In genomic region chr12:79924921-79925703, GRCm38 (mm10) we compare ENCODE assay signal across 8 mouse cellular contexts.
DNase-seq lines count a peak whose midpoint lies in the region; ATAC-seq and TF ChIP-seq lines count a peak whose summit lies in the region.
"Had no signal": no experiment of that assay in that cellular context is flagged by ENCODE, and none has a peak within 500 bp of the region (broad histone marks: within the 10 kb centered on the region; RNA-seq: fewer than 3 reads in every experiment).

No protein-coding gene starts in this region.

- no peaks in the 10 kb centered on the region for H3K27me3 ChIP-seq in forebrain, embryonic 13.5 days
- H3K27me3 ChIP-seq in limb, embryonic 15.5 days: no peaks in the 10 kb centered on the region
- no peaks in the 10 kb centered on the region for H3K27me3 ChIP-seq in splenic B cell, adult 2 months (ENCODE audit: control insufficient read depth, insufficient read depth, low read length, poor library complexity, severe bottlenecking)
- H3K27me3 ChIP-seq in thymus, adult 2 months (ENCODE audit: control insufficient read depth, insufficient read depth, low read length): no peaks in the 10 kb centered on the region

- peak overlapping the region; percentile 46 for H3K4me2 ChIP-seq in forebrain, embryonic 13.5 days
- peak overlapping the region; percentile 7; the same call in 1 of the 2 replicates for H3K4me2 ChIP-seq in limb, embryonic 15.5 days

- no peak for TF ChIP-seq CTCF in thymus, adult 2 months (IDR thresholded peaks at IDR 0.05; ENCODE audit: borderline replicate concordance, control insufficient read depth, extremely low read depth, insufficient read depth, low read length, poor library complexity)

- no peak overlapping the region for H3K4me3 ChIP-seq in forebrain, embryonic 13.5 days
- H3K4me3 ChIP-seq in limb, embryonic 15.5 days: no peak overlapping the region
- H3K4me3 ChIP-seq in thymus, adult 2 months (ENCODE audit: control insufficient read depth, insufficient read depth, low read length): no peak overlapping the region
- H3K4me3 ChIP-seq: myocyte had no signal

- ATAC-seq in forebrain, embryonic 13.5 days: peak; percentile 87
- ATAC-seq in limb, embryonic 15.5 days (ENCODE audit: insufficient number of reproducible peaks, low FRiP score, low TSS enrichment, low read depth): 0 out of 2 replicates have a peak, but pooled peaks have one; percentile 40

- peaks cover 75% of the 10 kb centered on the region for H3K4me1 ChIP-seq in forebrain, embryonic 13.5 days
- H3K4me1 ChIP-seq in limb, embryonic 15.5 days: peaks cover 59% of the 10 kb centered on the region
- H3K4me1 ChIP-seq in thymus, adult 2 months (replicated peaks; ENCODE audit: control insufficient read depth, insufficient read depth, low read length): no peaks in the 10 kb centered on the region

- no peak for TF ChIP-seq POLR2A in thymus, adult 2 months (IDR thresholded peaks at IDR 0.05; ENCODE audit: control insufficient read depth, extremely low read depth, insufficient read depth, low read length, poor library complexity)

- peak overlapping the region; percentile 50 for H3K9ac ChIP-seq in forebrain, embryonic 13.5 days
- H3K9ac ChIP-seq in limb, embryonic 15.5 days: no peak overlapping the region

- no peaks in the 10 kb centered on the region for H3K9me3 ChIP-seq in forebrain, embryonic 13.5 days (replicated peaks)
- H3K9me3 ChIP-seq in limb, embryonic 15.5 days: no peaks in the 10 kb centered on the region

- peak; percentile 40 for DNase-seq in urinary bladder, postnatal 14 days (ENCODE audit: low spot score)
- no peak for DNase-seq in urinary bladder, adult 2 months (ENCODE audit: low spot score)
- peak; percentile 24 for DNase-seq in induced T-regulatory cell, adult 2 months (ENCODE audit: low read depth)
- DNase-seq in splenic B cell, adult 2 months (ENCODE audit: low read depth, low spot score): peak; percentile 27
- no peak for DNase-seq in thymus, adult 2 months

- H3K36me3 ChIP-seq in forebrain, embryonic 13.5 days (ENCODE audit: poor library complexity, severe bottlenecking): no peaks in the 10 kb centered on the region
- H3K36me3 ChIP-seq in limb, embryonic 15.5 days: no peaks in the 10 kb centered on the region
- H3K36me3 ChIP-seq in splenic B cell, adult 2 months (ENCODE audit: control insufficient read depth, insufficient read depth, low read length, poor library complexity, severe bottlenecking): no peaks in the 10 kb centered on the region
- H3K36me3 ChIP-seq in thymus, adult 2 months (ENCODE audit: control insufficient read depth, insufficient read depth, low read length): no peaks in the 10 kb centered on the region

- peak overlapping the region; percentile 96 for H3K27ac ChIP-seq in forebrain, embryonic 13.5 days
- peak overlapping the region; percentile 81 for H3K27ac ChIP-seq in limb, embryonic 15.5 days
- H3K27ac ChIP-seq in thymus, adult 2 months (ENCODE audit: control insufficient read depth, insufficient read depth, low read length): no peak overlapping the region

- 1% methylated on average over 16 of the region's 16 CpGs for WGBS in forebrain, embryonic 13.5 days
- 19% methylated on average over 16 of the region's 16 CpGs for WGBS in limb, embryonic 15.5 days
- WGBS in thymus, adult 2 months: 85% methylated on average over 16 of the region's 16 CpGs

Comparison
In these comparisons a context has a peak if more than half of its experiments do, and no peak if none do; other contexts are left out.
1. DNase-seq: peak in urinary bladder, postnatal 14 days (single experiment), induced T-regulatory cell, adult 2 months (single experiment) and splenic B cell, adult 2 months (single experiment); none in urinary bladder, adult 2 months (single experiment) and thymus, adult 2 months (single experiment).